Mouse (Mus musculus): ENCODE data around the gene R3hdml.

DNA sequence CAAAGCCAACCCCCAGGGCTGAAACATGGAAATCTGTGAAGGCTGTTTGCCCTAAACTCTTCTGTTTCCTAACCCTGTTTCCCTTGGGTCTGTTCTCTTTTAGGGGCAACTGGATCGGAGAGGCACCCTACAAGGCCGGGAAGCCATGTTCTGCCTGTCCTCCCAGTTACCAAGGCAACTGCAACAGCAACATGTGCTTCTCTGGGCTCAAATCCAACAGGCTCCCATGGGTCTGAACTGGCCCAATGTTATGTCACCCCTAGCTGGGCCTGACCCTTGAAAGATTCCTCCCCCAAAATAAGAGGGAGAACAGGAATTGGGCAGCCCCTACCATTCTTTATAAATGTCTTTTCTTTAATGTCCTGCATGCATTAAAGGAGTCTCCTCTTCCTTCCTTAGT lies 10.1 kb downstream of the R3hdml start:
- TF ChIP-seq EP300 (optimal IDR thresholded peaks at IDR 0.05): no peak
- no peak for TF ChIP-seq CTCF (IDR thresholded peaks at IDR 0.05; ENCODE audit: low read depth)
